Mouse (Mus musculus) midbrain, postnatal 0 days (tissue): Measurements from ENCODE around the gene Ahnak2. TPM values are rescaled to one million over a fixed set of nuclear protein-coding genes. Genes with fewer than 3 reads are reported as not detected.

Source experiments
- ATAC-seq: fragments of 200-750 bp; cut with Nextera tagmentation; 2 replicates; pipeline ENCODE4 v1.8.0; 2017; ENCODE audit warnings: moderate number of reproducible peaks, mild to moderate bottlenecking, moderate TSS enrichment, moderate library complexity; ENCODE audit not compliant: low FRiP score
- DNase-seq: peaks from one replicate; pipeline ENCODE4 v3.0.0-alpha.2; 2015; ENCODE audit warnings: low spot score
- H3K27ac ChIP-seq: fragments of 300-500 bp; sonication (generic); 2 replicates; pipeline ENCODE4 v1.5.1; 2014; ENCODE audit warnings: low read depth, mild to moderate bottlenecking, low read length, mixed read lengths
- H3K27me3 ChIP-seq: fragments of 300-500 bp; sonication (generic); 2 replicates; pipeline ENCODE4 v1.6.1; 2014; ENCODE audit warnings: low read length, control low read depth, mixed read lengths; ENCODE audit not compliant: insufficient read depth
- H3K36me3 ChIP-seq: fragments of 300-500 bp; sonication (generic); 2 replicates; pipeline ENCODE4 v1.6.1; 2014; ENCODE audit warnings: low read length, control low read depth, mixed read lengths; ENCODE audit not compliant: insufficient read depth
- H3K4me1 ChIP-seq: fragments of 300-500 bp; sonication (generic); 2 replicates; pipeline ENCODE4 v1.6.1; 2014; ENCODE audit warnings: mild to moderate bottlenecking, control low read depth, antibody characterized with exemption, low read length, mixed read lengths; ENCODE audit not compliant: insufficient read depth
- H3K4me2 ChIP-seq: fragments of 300-500 bp; sonication (generic); 2 replicates; pipeline ENCODE4 v1.6.1; 2014; ENCODE audit warnings: low read depth, mild to moderate bottlenecking, low read length, mixed read lengths; ENCODE audit not compliant: poor library complexity, severe bottlenecking
- H3K4me3 ChIP-seq: fragments of 300-500 bp; sonication (generic); 2 replicates; pipeline ENCODE4 v1.5.1; 2014; ENCODE audit warnings: low read depth, mild to moderate bottlenecking, low read length, moderate library complexity
- H3K9ac ChIP-seq: fragments of 300-500 bp; sonication (generic); replicated peaks from 2 replicates; pipeline ENCODE4 v1.6.1; 2014; ENCODE audit warnings: mild to moderate bottlenecking, low read length, moderate library complexity, mixed read lengths; ENCODE audit not compliant: poor library complexity, severe bottlenecking
- H3K9me3 ChIP-seq: fragments of 300-500 bp; sonication (generic); 2 replicates; pipeline ENCODE4 v1.6.1; 2016; ENCODE audit warnings: low read length, control low read depth
- CTCF ChIP-seq: IDR thresholded peaks from 2 replicates; pipeline ENCODE4 v1.5.1; 2016; ENCODE audit warnings: antibody characterized with exemption, mild to moderate bottlenecking
- WGBS: fragments of 180-500 bp; shearing (Covaris S2); extraction: QIAGEN DNeasy Blood & Tissue Kit; methylation state at CpG from one replicate; pipeline ENCODE4 v1.1.7; 2014; 5-methylcytosine and 5-hydroxymethylcytosine counted together
- polyA plus RNA-seq: library from polyadenylated mRNA; unstranded; fragments of >200 nt; fragmentation: Nextera tagmentation; extraction: Ambion mirVana; gene quantifications from 2 replicates; pipeline ENCODE4 v1.2.1, GENCODE M21; 2015
- total RNA-seq: library from RNA; depleted of rRNA; stranded (reverse); fragments of >200 nt; gene quantifications from 2 replicates; pipeline ENCODE4 v1.2.3, GENCODE M21; 2014

Ahnak2 gene
- total and polyA plus RNA-seq, 2 experiments from 2014 or later, result 1.9 to 6.1 TPM

DNA sequence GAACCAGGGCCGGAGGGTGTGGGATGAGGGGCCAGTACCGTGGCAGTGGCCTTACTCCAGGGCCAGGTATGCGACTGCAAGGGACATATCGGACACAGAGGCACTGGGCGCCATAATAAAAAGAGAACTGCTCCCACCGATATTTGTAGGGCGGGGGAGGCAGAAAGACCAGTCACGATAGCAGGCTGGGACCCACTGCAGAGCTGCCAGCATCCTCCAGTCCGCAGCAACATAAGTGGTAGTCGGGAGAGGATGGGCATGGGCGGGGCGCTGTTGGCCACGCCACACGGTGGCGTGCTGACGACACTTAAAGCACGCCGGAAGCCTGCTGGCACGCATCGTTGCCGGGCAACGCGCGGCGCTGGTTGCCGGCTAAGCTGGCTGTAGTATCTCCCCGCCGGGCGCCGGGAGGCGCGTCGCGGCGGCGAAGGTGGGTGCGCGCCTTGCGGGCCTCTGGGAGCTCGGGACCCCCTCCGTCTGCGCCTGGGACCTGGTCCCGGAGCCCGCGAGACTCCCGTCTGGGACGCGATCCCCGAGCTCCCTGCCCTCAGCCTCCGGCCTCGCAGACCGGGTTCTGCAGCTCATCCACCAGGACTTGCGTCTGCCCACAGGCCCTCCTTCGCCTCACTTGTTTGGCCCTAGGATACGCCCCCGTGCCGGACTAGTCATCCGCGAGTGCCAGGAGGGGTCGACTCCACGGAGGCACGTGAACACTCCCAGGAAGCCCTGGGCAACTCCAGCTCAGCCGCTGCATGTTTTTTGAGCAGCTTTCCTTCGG is 6.3 kb upstream of the Ahnak2 start, which contains the start of gene Clba1:
Clba1 (plus strand) TSS at position 351 of the 778 bp plus-strand sequence.
- Histone ChIP-seq H3K4me3 (peak within 1 kb of the TSS; percentile 66), H3K4me1 (peaks cover 11% of the 10 kb centered on the region; the same call in 1 of the 2 replicates), H3K27ac (peak within 1 kb of the TSS; percentile 75), H3K36me3 (peaks cover 21% of the 10 kb centered on the region), H3K27me3 (no peaks in the 10 kb centered on the region), H3K9ac (peak within 1 kb of the TSS; percentile 68), H3K4me2 (peak within 1 kb of the TSS; percentile 79), H3K9me3 (no peaks in the 10 kb centered on the region)
- DNase-seq, result peak; percentile 98
- peak; percentile 71 for TF ChIP-seq CTCF
- peak; percentile 92 for ATAC-seq
- WGBS, result under 1% methylated on average over 64 of the region's 64 CpGs

DNA sequence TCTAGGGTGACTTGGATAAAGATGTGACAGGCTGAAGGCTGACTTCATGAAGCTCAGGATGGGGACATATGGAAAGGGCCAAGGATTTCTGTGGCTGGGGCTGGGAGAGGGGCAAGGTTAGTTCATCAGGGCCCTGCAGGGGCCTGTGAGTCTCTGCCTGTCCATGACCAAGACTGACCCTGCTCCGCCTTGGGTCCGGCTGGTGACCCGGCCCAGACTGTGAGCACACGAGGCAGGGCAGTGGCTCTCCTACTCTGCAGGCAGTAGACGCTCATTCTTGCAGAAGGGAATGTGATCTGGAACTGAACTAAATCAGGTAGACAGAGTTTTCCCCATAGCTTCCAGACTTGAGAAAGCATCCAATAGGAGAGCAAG is 5.7 kb upstream of the Ahnak2 start:
- ATAC-seq, result no peak; the same call in 1 of the 2 replicates
- H3K9me3 ChIP-seq, result no peaks in the 10 kb centered on the region
- no peak for TF ChIP-seq CTCF
- H3K9ac ChIP-seq, result peak overlapping the region; percentile 68; the same call in 1 of the 2 replicates
- H3K27me3 ChIP-seq, result no peaks in the 10 kb centered on the region
- peaks cover 19% of the 10 kb centered on the region for H3K36me3 ChIP-seq
- H3K4me3 ChIP-seq, result peak overlapping the region; percentile 66
- H3K4me1 ChIP-seq, result peaks cover 11% of the 10 kb centered on the region; the same call in 1 of the 2 replicates
- H3K4me2 ChIP-seq, result peak overlapping the region; percentile 79
- no peak for DNase-seq
- peak overlapping the region; percentile 75 for H3K27ac ChIP-seq
- WGBS, result 65% methylated on average over 5 of the region's 5 CpGs

DNA sequence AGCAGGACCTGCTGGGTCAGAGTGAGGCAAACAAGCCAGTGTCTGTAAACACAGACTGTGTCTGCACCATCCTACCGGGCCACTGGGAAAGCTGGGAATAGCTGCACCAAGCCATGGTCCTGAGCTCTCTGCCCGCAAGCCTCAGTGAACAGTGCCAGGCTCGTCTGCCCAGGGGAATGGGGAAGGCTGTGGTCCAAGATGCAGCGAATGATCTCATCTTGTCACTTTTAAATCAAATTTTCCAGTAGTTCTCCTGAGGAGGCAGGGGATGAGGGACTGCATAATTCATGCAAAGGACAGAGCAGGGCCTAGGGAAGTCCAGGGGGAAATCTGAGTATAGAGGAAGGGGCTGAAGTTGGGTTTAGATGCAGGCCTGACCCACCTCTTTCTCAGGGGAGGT is 5.3 kb upstream of the Ahnak2 start:
- ATAC-seq (no peak), DNase-seq (no peak)
- Histone ChIP-seq H3K9ac (0 out of 2 replicates have a peak overlapping the region, but pooled peaks have one; percentile 68), H3K4me3 (no peak overlapping the region), H3K27ac (peak overlapping the region; percentile 75; the same call in 1 of the 2 replicates), H3K4me2 (no peak overlapping the region; the same call in 1 of the 2 replicates), H3K4me1 (peaks cover 11% of the 10 kb centered on the region; the same call in 1 of the 2 replicates), H3K9me3 (no peaks in the 10 kb centered on the region), H3K27me3 (no peaks in the 10 kb centered on the region), H3K36me3 (peaks cover 15% of the 10 kb centered on the region)
- no peak for TF ChIP-seq CTCF
- WGBS, result 84% methylated on average over 4 of the region's 4 CpGs

DNA sequence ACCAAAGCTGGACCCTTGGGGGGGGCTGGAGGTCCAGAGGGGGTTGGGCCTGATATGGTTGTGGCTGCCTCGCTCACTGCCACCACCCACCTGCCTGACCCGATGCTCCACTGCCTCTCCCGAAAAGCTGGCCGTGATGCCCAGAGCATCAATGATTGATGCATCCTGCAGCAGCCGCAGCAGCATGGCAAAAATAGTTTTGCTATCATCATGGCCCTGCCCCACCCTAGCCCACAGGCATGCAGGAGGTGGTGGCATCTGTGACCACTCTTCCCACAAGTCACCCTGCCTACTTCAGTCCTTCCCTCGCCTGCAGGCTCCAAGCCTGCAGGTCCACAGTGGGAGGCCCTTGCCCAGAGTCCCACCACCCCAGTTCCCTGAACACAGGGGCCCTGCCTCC is 3.6 kb upstream of the Ahnak2 start:
- H3K27me3 ChIP-seq, result 0 out of 2 replicates have a peak, but pooled peaks cover 3% of the 10 kb centered on the region
- peaks cover 2% of the 10 kb centered on the region; the same call in 1 of the 2 replicates for H3K36me3 ChIP-seq
- H3K27ac ChIP-seq, result no peak overlapping the region
- H3K9me3 ChIP-seq, result no peaks in the 10 kb centered on the region
- no peak overlapping the region for H3K9ac ChIP-seq
- no peak for TF ChIP-seq CTCF
- H3K4me2 ChIP-seq, result no peak overlapping the region
- no peak overlapping the region for H3K4me3 ChIP-seq
- H3K4me1 ChIP-seq, result peaks cover 16% of the 10 kb centered on the region; the same call in 1 of the 2 replicates
- no peak for ATAC-seq
- no peak for DNase-seq
- 75% methylated on average over 6 of the region's 6 CpGs for WGBS

DNA sequence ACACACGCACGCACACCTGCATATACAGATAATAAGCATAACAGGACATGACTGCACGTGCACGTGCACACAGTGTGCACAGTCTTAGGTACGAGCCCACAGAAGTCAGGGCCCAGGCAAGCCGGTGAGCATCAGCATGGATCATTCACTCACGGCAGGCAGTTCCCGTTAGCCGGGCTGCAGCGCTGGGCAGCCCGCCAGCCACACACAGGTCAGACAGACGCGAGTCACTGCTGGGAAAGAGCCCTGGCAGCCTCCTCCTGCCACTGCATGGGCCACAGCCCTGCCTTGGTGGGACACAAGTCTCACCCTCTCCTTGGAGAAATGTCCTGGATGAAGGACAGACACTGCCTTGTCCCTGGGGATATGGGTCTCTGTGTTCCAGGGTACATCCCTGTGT is 1.6 kb upstream of the Ahnak2 start:
- ATAC-seq (no peak), DNase-seq (no peak)
- WGBS, result 41% methylated on average over 13 of the region's 13 CpGs
- peaks cover 12% of the 10 kb centered on the region; the same call in 1 of the 2 replicates for H3K4me1 ChIP-seq
- H3K4me2 ChIP-seq, result no peak overlapping the region
- H3K36me3 ChIP-seq, result no peaks in the 10 kb centered on the region
- no peaks in the 10 kb centered on the region for H3K9me3 ChIP-seq
- no peak overlapping the region for H3K27ac ChIP-seq
- H3K9ac ChIP-seq, result no peak overlapping the region
- H3K4me3 ChIP-seq, result no peak overlapping the region
- TF ChIP-seq CTCF, result no peak
- H3K27me3 ChIP-seq, result peaks cover 7% of the 10 kb centered on the region; the same call in 1 of the 2 replicates

DNA sequence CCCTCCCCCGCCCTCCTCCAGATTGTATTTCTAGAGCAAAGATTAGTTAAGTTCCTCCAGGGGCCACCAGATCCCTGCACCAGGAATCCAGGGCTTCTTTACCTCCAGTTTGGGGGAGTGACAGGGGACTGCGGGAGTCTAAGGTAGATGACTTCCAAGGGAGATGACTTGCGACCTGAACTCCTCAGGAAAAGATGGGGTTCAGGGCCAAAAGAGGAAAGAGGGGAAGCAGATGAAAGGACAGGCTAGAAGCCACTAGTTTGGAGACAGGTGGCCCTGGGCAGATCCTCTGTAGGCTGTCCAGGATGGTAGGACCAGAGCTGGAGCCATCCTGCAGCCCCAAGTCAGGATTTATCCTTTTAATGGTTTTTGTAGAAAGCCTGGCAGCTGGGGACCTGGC is 460 bp upstream of the Ahnak2 start:
- ATAC-seq (no peak), DNase-seq (no peak)
- no peaks in the 10 kb centered on the region for H3K9me3 ChIP-seq
- 16% methylated on average over 3 of the region's 3 CpGs for WGBS
- TF ChIP-seq CTCF, result no peak
- H3K27ac ChIP-seq, result no peak overlapping the region
- H3K4me3 ChIP-seq, result peak overlapping the region; percentile 48
- H3K4me2 ChIP-seq, result peak overlapping the region; percentile 98
- no peak overlapping the region for H3K9ac ChIP-seq
- H3K4me1 ChIP-seq, result peaks cover 7% of the 10 kb centered on the region; the same call in 1 of the 2 replicates
- H3K27me3 ChIP-seq, result peaks cover 7% of the 10 kb centered on the region; the same call in 1 of the 2 replicates
- no peaks in the 10 kb centered on the region for H3K36me3 ChIP-seq
